Mouse (Mus musculus): Measurements from ENCODE around the gene Rnf123.

The Rnf123 gene

DNA sequence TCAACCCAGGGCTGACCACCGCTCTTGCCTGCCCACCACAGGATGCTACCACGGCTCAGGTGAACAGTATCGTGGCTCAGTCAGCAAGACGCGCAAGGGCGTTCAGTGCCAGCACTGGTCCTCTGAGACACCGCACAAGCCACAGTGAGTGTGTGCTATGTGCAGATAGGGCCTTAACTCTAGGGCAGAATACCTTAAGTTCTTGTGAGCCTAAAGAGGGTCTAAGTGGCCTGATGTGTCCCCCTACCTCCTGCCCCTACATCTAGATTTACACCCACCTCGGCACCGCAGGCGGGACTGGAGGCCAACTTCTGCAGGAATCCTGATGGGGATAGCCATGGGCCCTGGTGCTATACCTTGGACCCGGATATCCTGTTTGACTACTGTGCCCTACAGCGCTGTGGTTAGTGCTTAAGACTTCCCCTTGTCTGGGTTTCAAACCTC, at the start of gene Rnf123:
TSS of gene Rnf123 (minus strand) at position 359 of the 444 bp plus-strand sequence.
- DNase-seq (ENCODE audit: low spot score in 2 of 2): peak in 1 of 2 experiments; percentile 40

DNA sequence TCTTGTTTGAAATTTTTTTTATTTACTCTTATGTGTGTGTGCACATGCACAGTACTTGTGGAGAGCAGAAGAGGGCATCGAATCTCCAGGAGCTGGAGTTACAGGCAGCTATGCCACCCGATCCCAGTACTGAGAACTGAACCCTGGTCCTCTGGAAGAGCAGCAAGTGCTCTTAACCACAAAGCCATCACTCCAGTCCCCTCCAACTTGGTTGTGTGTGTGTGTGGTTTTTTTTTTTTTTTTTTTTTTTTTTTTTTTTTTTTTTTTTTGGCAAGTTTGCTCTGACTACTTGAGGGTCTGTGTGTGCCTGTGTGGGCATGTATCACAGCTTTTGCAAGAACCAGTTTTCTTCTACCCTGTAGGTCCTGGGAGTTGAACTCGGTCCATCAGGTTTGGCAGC, 49.2 kb upstream of the Rnf123 start:
- no peak for DNase-seq (ENCODE audit: low spot score in 2 of 2)

DNA sequence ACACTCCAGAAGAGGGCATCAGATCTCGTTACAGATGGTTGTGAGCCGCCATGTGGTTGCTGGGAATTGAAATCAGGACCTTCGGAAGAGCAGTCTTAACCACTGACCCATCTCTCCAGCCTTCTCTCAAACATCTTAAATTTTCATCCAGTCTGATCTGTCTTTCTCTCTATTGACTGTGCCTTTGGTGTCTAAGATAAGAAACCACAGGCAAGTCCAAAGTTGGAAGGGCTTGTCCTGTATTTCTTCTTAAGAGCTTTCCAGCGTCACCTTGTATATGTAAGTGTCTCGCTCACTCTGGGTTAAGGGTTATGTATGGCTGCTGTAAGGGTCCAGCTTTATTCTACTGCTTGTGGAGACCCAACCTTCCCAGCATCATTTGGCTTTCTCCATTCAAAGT, 48.4 kb upstream of the Rnf123 start:
- DNase-seq (ENCODE audit: low spot score in 2 of 2): no peak

DNA sequence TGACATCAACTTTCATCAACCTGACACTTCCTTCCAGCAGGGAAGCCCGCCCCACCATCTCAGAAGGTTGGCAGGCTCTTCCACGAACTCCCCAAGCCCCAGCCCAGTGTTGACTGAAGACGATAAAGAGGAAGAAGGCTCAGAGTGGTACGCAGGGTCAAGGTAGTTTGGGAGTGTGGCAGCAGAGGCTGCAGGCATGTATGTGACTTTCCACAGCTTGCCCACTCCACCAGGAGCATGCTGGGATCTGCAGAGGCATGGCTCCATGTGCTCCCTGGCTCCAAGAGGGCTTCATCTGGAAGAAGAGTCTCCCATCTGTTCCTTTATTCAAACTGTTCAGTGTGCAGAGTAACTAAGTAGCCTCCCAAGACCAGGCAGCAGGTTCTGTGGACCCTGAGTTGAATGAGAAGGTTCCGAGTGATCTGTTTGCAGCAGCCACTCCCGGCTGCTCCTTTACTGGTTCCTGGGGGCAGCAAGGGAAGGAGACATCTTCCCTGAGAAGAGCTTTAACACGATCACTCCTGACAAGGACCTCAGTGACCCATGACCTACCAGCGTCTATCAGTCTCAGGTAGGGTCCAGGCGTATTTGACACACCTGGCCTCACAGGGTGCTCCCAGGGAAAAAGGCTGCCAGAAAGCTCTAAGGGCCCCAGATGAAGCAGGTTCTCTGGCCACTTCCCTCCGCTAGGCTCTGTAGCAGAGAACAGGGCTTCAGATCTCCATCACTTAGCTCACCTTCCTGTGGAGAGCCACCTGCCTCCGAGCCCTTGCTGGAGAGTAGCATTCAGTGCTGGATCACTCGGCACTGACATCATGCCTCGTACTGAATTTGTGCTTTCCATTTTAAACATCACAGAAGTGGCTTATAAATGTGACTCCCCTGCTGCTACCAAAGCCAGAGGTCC, 46.1 kb upstream of the Rnf123 start:
- DNase-seq (ENCODE audit: low spot score in 2 of 2): no peak

GRCm38 (mm10) chr9:108128248-108128647, 45.1 kb upstream of the Rnf123 start:
- DNase-seq (ENCODE audit: low spot score in 2 of 2): no peak

DNA sequence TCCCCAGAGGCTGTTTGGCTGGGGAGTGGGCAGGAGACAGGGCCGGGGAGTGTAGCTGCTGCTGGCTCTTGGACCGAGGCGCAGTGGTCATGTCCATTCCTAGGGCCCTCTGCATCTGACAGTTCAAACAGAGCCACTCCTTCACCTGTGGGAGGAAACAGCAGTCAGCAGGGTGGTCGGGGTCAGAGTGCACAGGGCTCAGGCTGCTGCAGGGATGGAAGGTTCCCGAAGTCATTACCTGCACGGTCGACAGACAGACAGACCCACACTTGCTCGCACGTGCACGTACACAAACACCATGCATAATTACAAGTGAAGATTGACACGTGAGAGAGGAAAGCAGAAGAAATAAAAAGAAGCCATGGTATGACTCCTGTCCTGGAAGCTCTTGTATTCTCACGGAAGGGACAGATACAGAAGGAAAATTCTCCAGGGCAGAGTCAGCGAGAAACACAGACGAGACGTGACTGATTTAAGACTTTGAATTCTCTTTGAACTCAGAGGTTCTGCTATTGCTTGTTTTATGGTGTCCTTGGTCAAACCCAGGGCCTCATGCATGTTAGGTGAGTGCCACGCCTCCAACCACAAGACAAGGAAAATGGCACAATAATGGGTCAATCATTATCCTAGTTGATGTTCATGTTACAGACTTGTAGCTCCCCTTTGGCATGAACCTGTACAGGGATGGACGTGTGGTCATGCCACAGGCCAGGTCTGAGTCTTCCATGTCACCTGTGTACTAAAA, 43.5 kb upstream of the Rnf123 start:
- no peak for DNase-seq (ENCODE audit: low spot score in 2 of 2)

DNA sequence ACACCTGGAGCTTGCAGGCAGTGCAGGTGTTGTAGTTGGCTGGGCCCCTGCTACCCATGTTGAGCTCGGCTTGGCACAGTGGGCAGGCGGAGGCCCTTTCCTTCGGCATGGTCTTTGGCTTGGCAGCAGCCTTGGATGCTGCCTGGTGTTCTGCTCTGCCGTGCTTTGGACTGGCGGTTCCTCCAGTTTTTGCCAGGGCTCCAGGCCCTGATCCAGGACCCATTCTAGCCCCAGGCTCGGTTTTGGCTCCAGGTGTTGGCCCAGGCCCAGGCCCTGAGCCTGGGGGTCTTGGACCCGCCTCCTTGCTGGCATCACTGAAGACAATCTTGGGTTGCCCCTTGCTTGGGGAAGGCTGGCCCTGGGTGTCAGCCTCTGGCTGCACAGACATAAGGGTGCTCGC, 42.6 kb upstream of the Rnf123 start:
- no peak for DNase-seq (ENCODE audit: low spot score in 2 of 2)

DNA sequence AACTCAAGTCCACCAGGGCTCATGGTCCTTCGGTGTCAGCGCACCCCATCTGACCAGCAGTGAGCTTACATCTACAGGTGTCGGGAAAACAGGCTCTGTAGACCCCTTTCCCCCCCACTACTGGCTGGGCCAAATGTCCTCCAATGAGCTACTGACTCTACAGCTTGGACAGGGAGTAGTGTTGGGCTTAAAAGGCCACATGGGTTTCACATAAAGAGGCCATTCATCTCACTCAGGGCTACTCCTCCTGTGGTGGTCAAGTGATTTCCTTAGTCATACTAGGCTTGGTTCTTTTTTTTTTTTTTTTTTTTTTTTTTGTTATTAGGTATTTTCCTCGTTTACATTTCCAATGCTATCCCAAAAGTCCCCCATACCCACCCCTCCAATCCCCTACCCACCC, 40.8 kb upstream of the Rnf123 start:
- DNase-seq (ENCODE audit: low spot score in 2 of 2): no peak

DNA sequence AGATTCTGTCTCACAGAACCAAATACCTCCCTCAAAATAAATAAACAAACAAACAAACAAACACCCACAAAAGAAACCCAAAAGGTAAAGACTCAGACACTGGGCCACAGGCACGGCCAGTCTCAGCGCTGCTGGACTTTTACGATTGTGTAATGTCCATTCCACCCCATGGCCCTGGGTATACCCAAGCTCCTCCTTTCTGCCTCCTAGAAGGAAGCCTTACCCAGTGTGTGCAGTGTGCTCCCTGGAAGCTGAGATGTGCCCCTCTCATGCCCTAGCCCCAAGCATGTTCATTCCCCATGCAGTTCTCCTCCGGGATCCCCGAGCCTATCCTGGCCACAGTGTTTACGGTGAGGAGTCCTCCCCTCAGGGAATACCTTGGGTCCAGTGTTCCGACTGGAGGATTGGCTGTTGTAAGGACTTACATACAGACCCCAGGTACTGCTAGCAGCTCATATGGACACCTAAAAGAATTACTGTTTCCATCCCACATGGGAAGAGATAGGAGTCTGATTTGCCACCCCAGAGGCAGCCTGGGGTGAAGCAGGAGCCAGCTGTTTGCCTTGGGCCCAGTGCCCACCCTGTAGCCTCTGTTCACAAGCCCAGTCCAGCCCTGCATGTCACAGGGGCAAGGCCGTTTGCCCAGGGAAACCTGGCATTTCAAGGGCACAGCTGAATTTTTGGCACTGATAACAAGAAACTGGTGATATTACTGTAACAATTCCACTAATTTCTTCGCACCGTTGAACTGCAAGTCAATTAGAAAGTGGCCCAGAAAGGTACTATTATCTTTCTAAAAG, 38.2 kb upstream of the Rnf123 start:
- no peak for DNase-seq (ENCODE audit: low spot score in 2 of 2)

DNA sequence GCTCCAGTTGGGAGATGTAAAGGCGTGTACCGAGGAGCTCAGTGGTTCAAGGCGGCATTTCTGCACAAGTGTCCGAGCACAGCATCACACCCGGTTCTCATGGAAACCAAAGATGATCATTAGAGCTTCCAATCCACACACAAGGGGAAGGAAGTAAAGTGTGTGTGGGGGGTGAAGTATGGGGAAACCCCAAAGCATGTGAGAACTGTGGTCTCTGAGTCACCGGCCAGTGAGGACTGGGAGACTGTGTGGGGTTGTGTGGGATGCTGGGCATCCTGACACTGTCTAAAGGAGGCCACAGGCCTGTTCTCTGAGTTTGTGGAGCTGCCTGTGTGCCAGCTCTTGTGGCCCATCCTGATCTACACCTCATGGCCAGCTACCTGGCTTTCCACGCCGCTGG, 37.5 kb upstream of the Rnf123 start:
- DNase-seq (ENCODE audit: low spot score in 2 of 2): peak; percentile 84 to 89

- no peak for DNase-seq (ENCODE audit: low spot score in 2 of 2)
Observed at GRCm38 (mm10) chr9:108119891-108120411, 36.8 kb upstream of the Rnf123 start.

DNA sequence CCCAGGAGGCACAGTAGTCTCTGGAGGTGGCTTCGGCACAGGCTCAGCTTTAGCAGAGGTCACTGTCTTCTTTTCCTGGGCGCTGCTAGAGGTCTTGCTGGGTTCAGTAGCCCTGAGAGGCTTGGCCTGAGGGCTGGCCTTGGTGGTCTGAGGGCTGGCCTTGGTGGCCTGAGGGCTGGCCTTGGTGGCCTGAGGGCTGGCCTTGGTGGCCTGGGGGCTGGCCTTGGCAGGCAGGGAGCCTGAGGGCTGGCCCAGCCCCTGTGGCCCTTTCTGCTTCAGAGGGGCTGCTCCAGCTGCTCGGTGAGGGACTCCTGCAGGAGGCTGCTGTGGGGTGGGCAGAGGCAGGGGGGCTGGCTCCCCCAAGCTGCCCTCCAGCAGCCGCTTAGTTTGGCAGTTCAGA, 34.0 kb upstream of the Rnf123 start:
- DNase-seq (ENCODE audit: low spot score in 2 of 2): no peak

GRCm38 (mm10) chr9:108115290-108116077, 32.3 kb upstream of the Rnf123 start:
- no peak for DNase-seq (ENCODE audit: low spot score in 2 of 2)

GRCm38 (mm10) chr9:108112719-108113340, 29.7 kb upstream of the Rnf123 start:
- no peak for DNase-seq (ENCODE audit: low spot score in 2 of 2)

- no peak for DNase-seq (ENCODE audit: low spot score in 2 of 2)
Observed at GRCm38 (mm10) chr9:108111593-108112121, 28.5 kb upstream of the Rnf123 start.

GRCm38 (mm10) chr9:108111101-108111592, 28.0 kb upstream of the Rnf123 start:
- no peak for DNase-seq (ENCODE audit: low spot score in 2 of 2)

DNA sequence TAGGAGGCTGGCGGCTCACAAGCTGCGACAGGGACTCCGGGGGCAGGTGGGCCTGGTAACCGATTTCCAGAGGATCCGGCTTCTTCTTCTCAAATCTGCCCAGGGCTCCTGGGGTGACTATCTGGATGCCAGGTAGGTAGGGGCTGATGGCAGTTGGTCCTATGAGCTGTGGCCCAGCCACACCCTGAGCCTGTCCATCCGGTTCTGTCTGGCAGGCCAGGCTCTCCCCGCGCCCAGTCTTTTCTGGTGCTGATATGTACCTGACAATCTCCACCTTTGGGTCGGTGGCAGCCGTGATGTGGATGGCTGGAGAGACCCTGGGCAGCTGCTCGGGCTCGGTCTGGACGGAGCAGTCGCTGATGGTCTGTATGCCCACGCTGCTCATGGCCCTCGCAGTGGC, 27.0 kb upstream of the Rnf123 start:
- no peak for DNase-seq (ENCODE audit: low spot score in 2 of 2)

DNA sequence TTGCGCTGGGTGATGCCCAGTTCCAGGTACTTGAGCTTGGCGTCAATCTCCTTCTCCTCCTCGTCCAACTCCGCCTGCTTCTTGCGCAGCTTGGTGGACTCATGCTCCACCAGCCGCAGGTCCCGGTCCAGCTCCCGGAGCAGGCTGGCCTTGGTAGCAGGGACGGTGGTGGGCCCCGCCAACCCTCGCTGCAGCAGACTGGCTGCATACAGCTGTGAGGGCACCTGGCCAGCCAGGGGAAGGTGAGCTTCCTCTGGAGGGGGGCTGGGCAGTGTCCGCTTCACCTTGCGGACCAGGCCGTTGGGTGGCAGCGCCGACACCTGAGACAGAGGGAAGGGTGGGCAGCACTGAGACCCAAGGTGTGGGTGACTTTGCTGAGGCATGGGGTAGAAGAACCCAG, 24.7 kb upstream of the Rnf123 start:
- no peak for DNase-seq (ENCODE audit: low spot score in 2 of 2)

DNA sequence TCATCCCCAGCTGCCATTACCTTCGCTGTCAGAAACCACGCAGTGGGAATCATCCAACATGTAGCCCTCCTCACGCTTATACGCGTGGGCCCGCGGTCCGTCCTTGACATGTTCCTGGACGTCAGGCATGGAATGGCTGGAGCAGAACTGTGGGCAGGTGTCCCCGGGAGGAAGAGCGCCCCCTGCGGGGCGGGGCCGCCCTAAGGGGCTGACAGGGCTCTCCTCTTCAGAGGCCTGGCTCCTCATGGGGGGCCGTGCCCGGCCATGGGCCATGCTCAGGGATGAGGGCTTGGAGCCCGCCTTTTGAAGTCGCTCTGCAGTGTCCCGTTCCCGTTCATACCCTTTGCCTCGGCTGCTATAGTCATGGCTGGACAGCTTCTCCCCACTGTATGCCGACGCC, 22.9 kb upstream of the Rnf123 start:
- no peak for DNase-seq (ENCODE audit: low spot score in 2 of 2)

DNA sequence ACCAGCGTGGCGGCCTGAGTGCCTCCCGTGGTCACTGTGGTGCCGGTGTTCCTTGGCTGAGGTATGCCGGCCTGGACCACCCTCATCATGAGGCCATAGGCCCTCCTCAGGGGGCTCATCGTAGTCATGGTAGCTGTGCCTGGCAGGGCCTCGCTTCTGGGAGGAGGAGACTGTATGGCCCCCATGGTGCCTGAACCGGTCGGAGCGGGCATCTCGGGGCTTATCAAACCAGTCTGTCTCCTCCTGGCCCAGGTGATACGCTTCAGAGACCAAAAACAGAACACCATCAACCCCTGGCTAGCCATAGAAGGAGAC, 22.4 kb upstream of the Rnf123 start:
- no peak for DNase-seq (ENCODE audit: low spot score in 2 of 2)
